Mouse (Mus musculus) limb, embryonic 10.5 days (tissue): ENCODE data around the gene Chmp2a. TPM values are rescaled to one million over a fixed set of nuclear protein-coding genes. Genes with fewer than 3 reads are reported as not detected.
A peak's percentile ranks its signal among the peaks of the same experiment; 100 is the strongest.
"Not testable (repeated sequence)": the region's sequence is repeated elsewhere in the genome, so short reads cannot be mapped to it uniquely, and the experiment has no call there.

Source experiments
- DNase-seq: peaks from one replicate; pipeline ENCODE4 v3.0.0-alpha.2; 2017; ENCODE audit warnings: low spot score
- H3K27ac ChIP-seq: fragments of 300-500 bp; sonication (generic); 2 replicates; pipeline ENCODE4 v1.5.1; 2016; ENCODE audit warnings: mild to moderate bottlenecking
- H3K27me3 ChIP-seq: fragments of 300-500 bp; sonication (generic); 2 replicates; pipeline ENCODE4 v1.6.1; 2016; ENCODE audit warnings: low read depth, mild to moderate bottlenecking; ENCODE audit not compliant: poor library complexity, severe bottlenecking
- H3K36me3 ChIP-seq: fragments of 300-500 bp; sonication (generic); 2 replicates; pipeline ENCODE4 v1.6.1; 2016; ENCODE audit warnings: mild to moderate bottlenecking, moderate library complexity
- H3K4me1 ChIP-seq: fragments of 300-500 bp; sonication (generic); 2 replicates; pipeline ENCODE4 v1.6.1; 2016
- H3K4me3 ChIP-seq: fragments of 300-500 bp; sonication (generic); 2 replicates; pipeline ENCODE4 v1.5.1; 2016; ENCODE audit warnings: mild to moderate bottlenecking, moderate library complexity
- H3K9me3 ChIP-seq: fragments of 300-500 bp; sonication (generic); replicated peaks from 2 replicates; pipeline ENCODE4 v1.6.1; 2016; ENCODE audit warnings: mild to moderate bottlenecking
- WGBS: fragments of 180-500 bp; shearing (Covaris S2); methylation state at CpG from one replicate; pipeline ENCODE4 v1.1.7; 2016; 5-methylcytosine and 5-hydroxymethylcytosine counted together
- polyA plus RNA-seq: library from polyadenylated mRNA; unstranded; fragments of >200 nt; fragmentation: Nextera tagmentation; extraction: Ambion mirVana; gene quantifications from 2 replicates; pipeline ENCODE4 v1.2.1, GENCODE M21; 2016

Chmp2a gene
- 79.6 and 84.2 TPM in 2 replicates for polyA plus RNA-seq

GRCm38 (mm10) chr7:13034148-13034977 is at the start of gene Chmp2a:
Gene Chmp2a, minus strand, starts transcription at chr7:13034807.
- WGBS = under 1% methylated on average over 45 of the region's 45 CpGs
- peaks cover 68% of the 10 kb centered on the region for H3K36me3 ChIP-seq
- peak within 1 kb of the TSS; percentile 86 for H3K27ac ChIP-seq
- peaks cover 48% of the 10 kb centered on the region for H3K4me1 ChIP-seq
- peak; percentile 99 for DNase-seq
- peak within 1 kb of the TSS; percentile 63 for H3K4me3 ChIP-seq
- H3K9me3 ChIP-seq = no peaks in the 10 kb centered on the region
- no peaks in the 10 kb centered on the region for H3K27me3 ChIP-seq

- 63% methylated on average over 5 of the region's 5 CpGs for WGBS
- Histone ChIP-seq H3K4me3 (no peak overlapping the region), H3K36me3 (no peaks in the 10 kb centered on the region), H3K27ac (no peak overlapping the region), H3K4me1 (no peaks in the 10 kb centered on the region), H3K27me3 (no peaks in the 10 kb centered on the region), H3K9me3 (no peaks in the 10 kb centered on the region)
- no peak for DNase-seq
These were observed 37.7 kb upstream of the Chmp2a start for GRCm38 (mm10) chr7:13072293-13072692.

- not testable (repeated sequence) for H3K27me3 ChIP-seq, H3K4me3 ChIP-seq, H3K36me3 ChIP-seq, H3K4me1 ChIP-seq, H3K27ac ChIP-seq, H3K9me3 ChIP-seq
- peak; percentile 20 for DNase-seq
- WGBS = 49% methylated on average over 2 of the region's 2 CpGs
These were observed 28.8 kb upstream of the Chmp2a start for GRCm38 (mm10) chr7:13063399-13063798.

DNA sequence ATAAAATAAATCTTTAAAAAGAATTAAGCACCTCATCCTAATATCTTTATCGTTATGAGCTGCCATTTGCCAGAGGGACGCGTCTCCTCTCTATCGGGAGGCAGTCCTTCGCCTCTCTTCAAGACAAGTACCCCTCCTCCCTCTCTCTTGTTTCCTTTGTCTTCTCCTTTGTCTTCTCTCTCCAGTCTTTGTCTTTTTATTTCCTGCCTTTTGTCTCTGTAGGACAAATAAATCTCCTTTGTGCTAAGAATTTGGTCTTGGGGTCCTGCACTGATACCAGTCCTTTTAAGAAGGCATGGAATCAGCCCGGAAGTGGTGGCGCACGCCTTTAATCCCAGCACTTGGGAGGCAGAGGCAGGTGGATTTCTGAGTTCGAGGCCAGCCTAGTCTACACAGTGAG is 24.9 kb upstream of the Chmp2a start:
- 90% methylated on average over 9 of the region's 9 CpGs for WGBS
- no peak for DNase-seq
- no peak overlapping the region for H3K4me3 ChIP-seq
- H3K27me3 ChIP-seq = no peaks in the 10 kb centered on the region
- no peaks in the 10 kb centered on the region for H3K9me3 ChIP-seq
- H3K36me3 ChIP-seq = no peaks in the 10 kb centered on the region
- no peak overlapping the region for H3K27ac ChIP-seq
- peaks cover 3% of the 10 kb centered on the region; the same call in 1 of the 2 replicates for H3K4me1 ChIP-seq

- Histone ChIP-seq H3K4me1 (peaks cover 8% of the 10 kb centered on the region), H3K4me3 (no peak overlapping the region), H3K9me3 (no peaks in the 10 kb centered on the region; the same call in 1 of the 2 replicates), H3K27me3 (no peaks in the 10 kb centered on the region), H3K27ac (no peak overlapping the region), H3K36me3 (no peaks in the 10 kb centered on the region)
- no peak for DNase-seq
- WGBS = 66% methylated on average over 8 of the region's 8 CpGs
These were observed 22.5 kb upstream of the Chmp2a start for GRCm38 (mm10) chr7:13056913-13057700.

- H3K27me3 ChIP-seq = no peaks in the 10 kb centered on the region
- WGBS = under 1% methylated on average over 41 of the region's 41 CpGs
- DNase-seq = peak; percentile 93
- peak within 1 kb of the TSS; percentile 68 for H3K4me3 ChIP-seq
- no peaks in the 10 kb centered on the region; the same call in 1 of the 2 replicates for H3K9me3 ChIP-seq
- peaks cover 8% of the 10 kb centered on the region for H3K4me1 ChIP-seq
- H3K36me3 ChIP-seq = no peaks in the 10 kb centered on the region
- H3K27ac ChIP-seq = peak within 1 kb of the TSS; percentile 93
These were observed 19.8 kb upstream of the Chmp2a start, which contains the start of gene Mzf1 for GRCm38 (mm10) chr7:13054287-13055010. Gene Mzf1, minus strand, starts transcription at chr7:13054764.

DNA sequence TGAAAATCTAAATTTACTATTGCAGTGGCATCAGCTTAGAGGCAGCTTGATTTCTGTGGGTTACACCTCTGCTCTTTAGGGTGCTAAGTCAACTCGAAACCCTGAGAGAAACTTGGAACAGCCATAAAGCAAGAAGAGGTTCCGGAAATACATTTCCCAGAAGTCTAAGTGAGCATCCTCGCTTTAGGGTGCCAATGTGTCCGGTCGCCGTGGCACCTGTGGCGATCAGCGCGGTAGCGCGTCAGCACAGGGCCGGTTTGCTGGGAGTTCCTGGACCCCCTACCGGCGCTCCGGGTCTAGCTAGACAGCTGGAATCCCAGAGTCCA is 19.3 kb upstream of the Chmp2a start:
- Histone ChIP-seq H3K4me3 (peak overlapping the region; percentile 68), H3K9me3 (no peaks in the 10 kb centered on the region; the same call in 1 of the 2 replicates), H3K27ac (peak overlapping the region; percentile 93), H3K27me3 (no peaks in the 10 kb centered on the region), H3K36me3 (no peaks in the 10 kb centered on the region), H3K4me1 (peaks cover 8% of the 10 kb centered on the region)
- no peak for DNase-seq
- 2% methylated on average over 15 of the region's 15 CpGs for WGBS

DNA sequence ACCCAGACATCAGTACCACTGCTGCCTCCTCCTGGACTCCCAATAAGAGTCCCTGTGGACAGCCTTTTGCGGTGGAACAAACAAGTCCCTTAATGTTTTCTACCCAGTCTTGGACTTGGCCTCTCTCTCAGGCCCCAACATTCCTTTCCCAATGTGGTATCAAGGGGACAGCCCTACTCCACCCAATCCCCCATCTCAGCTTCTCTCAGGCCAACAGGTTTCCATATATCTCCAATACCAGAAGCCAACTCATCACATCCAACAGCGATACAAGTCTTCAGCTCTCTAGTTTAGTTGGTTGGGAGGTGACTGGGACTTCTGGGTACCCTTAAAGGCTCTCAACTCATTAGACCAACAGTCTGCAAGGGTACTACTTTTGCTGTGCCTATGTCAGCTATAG is 18.9 kb upstream of the Chmp2a start:
- WGBS = 91% methylated on average over 2 of the region's 2 CpGs
- no peaks in the 10 kb centered on the region for H3K36me3 ChIP-seq
- H3K4me1 ChIP-seq = peaks cover 8% of the 10 kb centered on the region
- DNase-seq = no peak
- H3K9me3 ChIP-seq = no peaks in the 10 kb centered on the region; the same call in 1 of the 2 replicates
- peak overlapping the region; percentile 93; the same call in 1 of the 2 replicates for H3K27ac ChIP-seq
- H3K4me3 ChIP-seq = peak overlapping the region; percentile 68
- H3K27me3 ChIP-seq = no peaks in the 10 kb centered on the region

- no peaks in the 10 kb centered on the region for H3K27me3 ChIP-seq
These were observed 18.4 kb upstream of the Chmp2a start for GRCm38 (mm10) chr7:13053001-13053400.

DNA sequence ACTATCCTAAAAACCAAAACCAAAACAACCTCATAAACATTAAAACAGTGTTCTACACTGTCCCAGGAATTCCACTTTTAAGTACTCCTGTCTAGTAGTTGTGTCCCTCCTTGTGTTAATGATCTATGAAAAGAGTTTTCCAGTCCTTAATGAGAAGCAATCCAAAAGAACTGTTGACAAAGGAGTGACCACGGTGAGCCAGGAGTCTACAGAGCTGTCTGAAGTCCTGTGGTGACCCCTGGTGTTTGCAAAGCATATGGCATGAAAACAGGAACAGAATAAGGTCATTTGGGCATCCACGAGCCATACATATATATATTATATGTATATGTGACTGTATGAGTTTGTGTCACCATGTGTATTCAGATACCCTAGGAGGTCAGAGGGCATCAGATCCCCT is 11.5 kb upstream of the Chmp2a start:
- Histone ChIP-seq H3K4me3 (no peak overlapping the region), H3K36me3 (no peaks in the 10 kb centered on the region), H3K9me3 (peaks cover 6% of the 10 kb centered on the region), H3K27ac (no peak overlapping the region), H3K27me3 (peaks cover 47% of the 10 kb centered on the region), H3K4me1 (peaks cover 15% of the 10 kb centered on the region)
- WGBS = 18% methylated on average over 2 of the region's 2 CpGs
- DNase-seq = peak; percentile 62

More at GRCm38 (mm10) chr7:13053001-13053400, 18.4 kb upstream of the Chmp2a start:
- Histone ChIP-seq H3K36me3 (no peaks in the 10 kb centered on the region), H3K9me3 (no peaks in the 10 kb centered on the region; the same call in 1 of the 2 replicates), H3K4me1 (peaks cover 8% of the 10 kb centered on the region), H3K4me3 (no peak overlapping the region), H3K27ac (no peak overlapping the region)
- 88% methylated on average over 13 of the region's 13 CpGs for WGBS
- no peak for DNase-seq

GRCm38 (mm10) chr7:13044254-13044625 is 9.6 kb upstream of the Chmp2a start:
- H3K27ac ChIP-seq = peak overlapping the region; percentile 75
- WGBS = 4% methylated on average over 23 of the region's 23 CpGs
- H3K4me3 ChIP-seq = peak overlapping the region; percentile 62
- DNase-seq = peak; percentile 37
- peaks cover 56% of the 10 kb centered on the region for H3K27me3 ChIP-seq
- H3K9me3 ChIP-seq = peaks cover 6% of the 10 kb centered on the region
- H3K4me1 ChIP-seq = peaks cover 15% of the 10 kb centered on the region
- H3K36me3 ChIP-seq = no peaks in the 10 kb centered on the region

DNA sequence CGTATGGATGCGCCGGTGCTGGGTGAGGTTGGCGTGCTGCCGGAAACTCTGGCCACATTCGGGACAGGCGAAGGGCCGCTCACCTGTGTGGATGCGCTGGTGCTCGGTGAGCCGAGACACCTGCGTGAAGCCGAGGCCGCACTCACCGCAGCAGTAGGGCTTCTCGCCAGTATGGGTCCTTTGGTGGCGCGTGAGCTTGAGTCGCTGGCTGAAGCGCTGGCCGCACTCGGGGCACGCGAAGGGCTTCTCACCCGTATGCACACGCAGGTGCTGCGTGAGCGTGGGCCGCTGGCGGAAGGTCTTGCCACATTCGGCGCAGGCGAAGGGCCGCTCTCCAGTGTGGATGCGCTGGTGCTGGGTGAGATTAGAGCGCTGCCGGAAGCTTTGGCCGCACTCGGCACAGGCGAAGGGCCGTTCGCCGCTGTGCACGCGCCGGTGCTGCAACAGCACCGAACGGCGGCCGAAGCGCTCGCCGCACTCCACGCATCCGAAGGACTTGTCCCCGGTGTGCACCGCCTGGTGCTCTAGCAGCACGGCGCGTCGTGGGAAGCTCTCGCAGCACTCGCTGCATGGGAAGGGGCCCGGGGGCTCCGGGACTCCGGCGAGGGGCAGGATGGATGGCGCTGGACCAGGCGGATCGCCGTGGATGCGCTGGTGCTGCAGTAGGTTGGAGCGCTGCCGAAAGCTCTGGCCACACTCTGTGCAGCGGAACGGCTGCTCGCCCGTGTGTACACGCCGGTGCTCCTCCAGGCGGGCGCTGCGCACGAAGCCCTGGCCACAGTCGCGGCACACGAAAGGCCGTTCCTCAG is 9.0 kb upstream of the Chmp2a start:
- Histone ChIP-seq H3K27me3 (peaks cover 56% of the 10 kb centered on the region), H3K27ac (peak overlapping the region; percentile 75), H3K36me3 (no peaks in the 10 kb centered on the region), H3K4me3 (peak overlapping the region; percentile 62), H3K9me3 (peaks cover 6% of the 10 kb centered on the region), H3K4me1 (peaks cover 21% of the 10 kb centered on the region)
- peak; percentile 73 for DNase-seq
- WGBS = 5% methylated on average over 88 of the region's 88 CpGs
